Mouse (Mus musculus) heart, embryonic 15.5 days (tissue): ENCODE data around the gene Atxn7l3. TPM values are rescaled to one million over a fixed set of nuclear protein-coding genes. Genes with fewer than 3 reads are reported as not detected.

Experiments used
- ATAC-seq: fragments of 200-750 bp; cut with Nextera tagmentation; replicated peaks from 2 replicates; pipeline ENCODE4 v1.8.0; 2017; ENCODE audit warnings: low read depth, moderate TSS enrichment; ENCODE audit not compliant: insufficient number of reproducible peaks, insufficient read depth, low FRiP score
- H3K27ac ChIP-seq: fragments of 300-500 bp; sonication (generic); 2 replicates; pipeline ENCODE4 v1.5.1; 2015; ENCODE audit warnings: mild to moderate bottlenecking, inconsistent platforms
- H3K27me3 ChIP-seq: fragments of 300-500 bp; sonication (generic); 2 replicates; pipeline ENCODE4 v1.6.1; 2015; ENCODE audit warnings: inconsistent platforms
- H3K36me3 ChIP-seq: fragments of 300-500 bp; sonication (generic); 2 replicates; pipeline ENCODE4 v1.6.1; 2015; ENCODE audit warnings: mild to moderate bottlenecking, inconsistent platforms
- H3K4me1 ChIP-seq: fragments of 300-500 bp; sonication (generic); replicated peaks from 2 replicates; pipeline ENCODE4 v1.6.1; 2015; ENCODE audit warnings: inconsistent platforms
- H3K4me2 ChIP-seq: fragments of 300-500 bp; sonication (generic); 2 replicates; pipeline ENCODE4 v1.6.1; 2015; ENCODE audit warnings: inconsistent platforms, mild to moderate bottlenecking, moderate library complexity
- H3K4me3 ChIP-seq: fragments of 300-500 bp; sonication (generic); 2 replicates; pipeline ENCODE4 v1.5.1; 2015; ENCODE audit warnings: mild to moderate bottlenecking, inconsistent platforms
- H3K9ac ChIP-seq: fragments of 300-500 bp; sonication (generic); 2 replicates; pipeline ENCODE4 v1.6.1; 2015; ENCODE audit warnings: mild to moderate bottlenecking, inconsistent platforms
- H3K9me3 ChIP-seq: fragments of 300-500 bp; sonication (generic); replicated peaks from 2 replicates; pipeline ENCODE4 v1.6.1; 2016; ENCODE audit warnings: inconsistent platforms
- WGBS: fragments of 180-500 bp; shearing (Covaris S2); methylation state at CpG from one replicate; pipeline ENCODE4 v1.1.7; 2015; ENCODE audit warnings: mixed read lengths; 5-methylcytosine and 5-hydroxymethylcytosine counted together
- polyA plus RNA-seq: library from polyadenylated mRNA; unstranded; fragments of >200 nt; fragmentation: Nextera tagmentation; extraction: Ambion mirVana; gene quantifications from 2 replicates; pipeline ENCODE4 v1.2.1, GENCODE M21; 2015

Gene Atxn7l3
- 6.8 and 8.9 TPM in 2 replicates for polyA plus RNA-seq

GRCm38 (mm10) chr11:102296491-102297472, at the start of gene Atxn7l3:
TSS of gene Atxn7l3 (minus strand) at chr11:102296631.
- Histone ChIP-seq H3K27me3 (no peaks in the 10 kb centered on the region), H3K27ac (peak within 1 kb of the TSS; percentile 100), H3K9ac (peak within 1 kb of the TSS; percentile 92), H3K4me3 (peak within 1 kb of the TSS; percentile 95), H3K36me3 (peaks cover 23% of the 10 kb centered on the region), H3K4me2 (peak within 1 kb of the TSS; percentile 86), H3K9me3 (no peaks in the 10 kb centered on the region), H3K4me1 (peaks cover 27% of the 10 kb centered on the region)
- WGBS: under 1% methylated on average over 69 of the region's 125 CpGs
- ATAC-seq: peak; percentile 93

DNA sequence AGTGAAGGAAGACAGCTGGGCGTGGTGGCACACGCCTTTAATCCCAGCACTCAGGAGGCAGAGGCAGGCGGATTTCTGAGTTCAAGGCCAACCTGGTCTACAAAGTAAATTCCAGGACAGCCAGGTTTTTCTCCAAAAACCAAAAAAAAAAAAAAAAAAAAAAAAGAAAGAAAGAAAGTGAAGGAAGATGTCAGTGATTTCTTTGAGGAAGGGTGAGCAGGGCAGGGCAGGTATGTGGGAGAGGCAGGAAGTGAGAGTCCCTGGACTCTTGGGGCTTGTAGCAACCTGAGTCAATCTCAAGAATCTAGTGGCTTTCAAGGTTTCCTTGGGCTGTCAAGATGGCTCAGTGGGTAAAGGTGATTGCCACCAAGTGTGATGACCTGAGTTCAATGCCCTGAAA, 48.0 kb upstream of the Atxn7l3 start:
- H3K4me2 ChIP-seq: no peak overlapping the region
- H3K36me3 ChIP-seq: no peaks in the 10 kb centered on the region
- WGBS: 81% methylated on average over 3 of the region's 3 CpGs
- H3K9ac ChIP-seq: no peak overlapping the region
- no peaks in the 10 kb centered on the region for H3K27me3 ChIP-seq
- H3K27ac ChIP-seq: no peak overlapping the region
- ATAC-seq: no peak
- no peak overlapping the region for H3K4me3 ChIP-seq
- no peaks in the 10 kb centered on the region for H3K9me3 ChIP-seq
- H3K4me1 ChIP-seq: peaks cover under 1% of the 10 kb centered on the region; the same call in 1 of the 2 replicates

GRCm38 (mm10) chr11:102342742-102343141, 46.3 kb upstream of the Atxn7l3 start:
- Histone ChIP-seq H3K27me3 (no peaks in the 10 kb centered on the region), H3K9ac (no peak overlapping the region), H3K4me3 (no peak overlapping the region), H3K9me3 (no peaks in the 10 kb centered on the region), H3K27ac (no peak overlapping the region), H3K36me3 (no peaks in the 10 kb centered on the region), H3K4me2 (no peak overlapping the region), H3K4me1 (peaks cover 15% of the 10 kb centered on the region)
- no peak for ATAC-seq
- 66% methylated on average over 12 of the region's 12 CpGs for WGBS

- 89% methylated on average over 4 of the region's 4 CpGs for WGBS
These were observed 44.7 kb upstream of the Atxn7l3 start for GRCm38 (mm10) chr11:102341101-102341500.

DNA sequence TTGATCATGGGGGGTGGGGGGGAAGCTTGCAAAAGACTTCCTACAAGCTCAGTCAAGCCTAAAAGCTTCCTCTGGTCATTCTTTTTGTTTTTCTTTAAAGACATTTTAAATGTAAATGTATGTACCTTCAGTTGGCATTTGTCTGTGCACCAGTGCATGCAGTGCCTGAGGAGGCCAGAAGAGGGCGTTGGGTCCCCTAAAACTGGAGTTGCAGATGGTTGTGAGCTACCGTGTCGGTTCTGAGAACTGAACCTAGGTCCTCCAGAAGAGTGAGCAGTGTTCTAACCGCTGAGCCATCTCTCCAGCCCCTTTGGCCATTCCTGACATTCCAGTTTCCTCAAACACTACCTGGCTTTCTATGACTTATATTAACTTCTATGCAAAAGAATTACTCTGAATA, 43.2 kb upstream of the Atxn7l3 start:
- 62% methylated on average over 4 of the region's 4 CpGs for WGBS
- no peaks in the 10 kb centered on the region for H3K36me3 ChIP-seq
- H3K4me2 ChIP-seq: no peak overlapping the region
- H3K4me3 ChIP-seq: no peak overlapping the region
- H3K4me1 ChIP-seq: peaks cover 21% of the 10 kb centered on the region
- H3K9me3 ChIP-seq: no peaks in the 10 kb centered on the region
- no peak overlapping the region for H3K27ac ChIP-seq
- no peak for ATAC-seq
- no peaks in the 10 kb centered on the region for H3K27me3 ChIP-seq
- H3K9ac ChIP-seq: no peak overlapping the region

More at GRCm38 (mm10) chr11:102341101-102341500, 44.7 kb upstream of the Atxn7l3 start:
- H3K9me3 ChIP-seq: no peaks in the 10 kb centered on the region
- peaks cover 15% of the 10 kb centered on the region for H3K4me1 ChIP-seq
- no peaks in the 10 kb centered on the region for H3K36me3 ChIP-seq
- H3K27me3 ChIP-seq: no peaks in the 10 kb centered on the region
- no peak overlapping the region for H3K4me3 ChIP-seq
- no peak overlapping the region for H3K4me2 ChIP-seq
- no peak overlapping the region for H3K27ac ChIP-seq
- H3K9ac ChIP-seq: no peak overlapping the region
- ATAC-seq: no peak

- H3K9me3 ChIP-seq: no peaks in the 10 kb centered on the region
- peak overlapping the region; percentile 66 for H3K27ac ChIP-seq
- WGBS: 68% methylated on average over 11 of the region's 11 CpGs
- peaks cover 21% of the 10 kb centered on the region for H3K4me1 ChIP-seq
- 0 out of 2 replicates have a peak, but pooled peaks have one; percentile 31 for ATAC-seq
- no peaks in the 10 kb centered on the region for H3K27me3 ChIP-seq
- no peak overlapping the region for H3K4me3 ChIP-seq
- H3K36me3 ChIP-seq: no peaks in the 10 kb centered on the region
- no peak overlapping the region for H3K9ac ChIP-seq
- no peak overlapping the region for H3K4me2 ChIP-seq
These were observed 42.8 kb upstream of the Atxn7l3 start for GRCm38 (mm10) chr11:102339195-102339594.

GRCm38 (mm10) chr11:102338561-102338960, 42.1 kb upstream of the Atxn7l3 start:
- WGBS: 12% methylated on average over 3 of the region's 3 CpGs
- peak overlapping the region; percentile 66 for H3K27ac ChIP-seq
- no peak overlapping the region for H3K4me2 ChIP-seq
- peak; percentile 85 for ATAC-seq
- H3K36me3 ChIP-seq: no peaks in the 10 kb centered on the region
- H3K27me3 ChIP-seq: no peaks in the 10 kb centered on the region
- H3K4me1 ChIP-seq: peaks cover 21% of the 10 kb centered on the region
- H3K9ac ChIP-seq: no peak overlapping the region
- no peak overlapping the region for H3K4me3 ChIP-seq
- H3K9me3 ChIP-seq: no peaks in the 10 kb centered on the region

DNA sequence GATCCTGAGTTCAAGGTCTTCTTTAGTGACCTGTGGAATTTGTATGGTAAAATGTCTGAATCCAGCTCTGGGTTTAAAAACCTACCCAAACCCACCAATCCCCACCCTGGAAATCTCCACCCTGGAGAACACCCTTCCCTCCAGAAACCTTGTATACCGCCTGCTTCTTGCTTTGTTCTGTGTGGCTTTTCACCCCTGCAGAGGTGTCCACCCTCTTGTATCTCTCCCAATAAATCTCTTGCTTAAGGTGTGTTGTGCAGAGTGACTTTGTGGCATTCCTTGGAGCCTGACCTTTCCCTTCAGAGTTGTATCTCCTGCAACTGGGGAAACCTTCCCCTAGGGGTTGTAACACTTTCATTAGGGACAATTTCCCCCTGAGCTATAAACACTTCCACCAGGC, 41.5 kb upstream of the Atxn7l3 start:
- Histone ChIP-seq H3K4me1 (peaks cover 21% of the 10 kb centered on the region), H3K4me3 (no peak overlapping the region), H3K9me3 (no peaks in the 10 kb centered on the region), H3K27me3 (no peaks in the 10 kb centered on the region), H3K4me2 (no peak overlapping the region), H3K36me3 (no peaks in the 10 kb centered on the region), H3K27ac (no peak overlapping the region), H3K9ac (no peak overlapping the region)
- WGBS: 71% methylated on average over 1 of the region's 1 CpGs
- no peak for ATAC-seq

GRCm38 (mm10) chr11:102336191-102336590, 39.8 kb upstream of the Atxn7l3 start:
- Histone ChIP-seq H3K36me3 (no peaks in the 10 kb centered on the region), H3K27me3 (no peaks in the 10 kb centered on the region), H3K4me3 (no peak overlapping the region), H3K27ac (no peak overlapping the region), H3K4me2 (no peak overlapping the region), H3K4me1 (peaks cover 21% of the 10 kb centered on the region), H3K9ac (no peak overlapping the region), H3K9me3 (no peaks in the 10 kb centered on the region)
- WGBS: 69% methylated on average over 1 of the region's 1 CpGs
- no peak for ATAC-seq

DNA sequence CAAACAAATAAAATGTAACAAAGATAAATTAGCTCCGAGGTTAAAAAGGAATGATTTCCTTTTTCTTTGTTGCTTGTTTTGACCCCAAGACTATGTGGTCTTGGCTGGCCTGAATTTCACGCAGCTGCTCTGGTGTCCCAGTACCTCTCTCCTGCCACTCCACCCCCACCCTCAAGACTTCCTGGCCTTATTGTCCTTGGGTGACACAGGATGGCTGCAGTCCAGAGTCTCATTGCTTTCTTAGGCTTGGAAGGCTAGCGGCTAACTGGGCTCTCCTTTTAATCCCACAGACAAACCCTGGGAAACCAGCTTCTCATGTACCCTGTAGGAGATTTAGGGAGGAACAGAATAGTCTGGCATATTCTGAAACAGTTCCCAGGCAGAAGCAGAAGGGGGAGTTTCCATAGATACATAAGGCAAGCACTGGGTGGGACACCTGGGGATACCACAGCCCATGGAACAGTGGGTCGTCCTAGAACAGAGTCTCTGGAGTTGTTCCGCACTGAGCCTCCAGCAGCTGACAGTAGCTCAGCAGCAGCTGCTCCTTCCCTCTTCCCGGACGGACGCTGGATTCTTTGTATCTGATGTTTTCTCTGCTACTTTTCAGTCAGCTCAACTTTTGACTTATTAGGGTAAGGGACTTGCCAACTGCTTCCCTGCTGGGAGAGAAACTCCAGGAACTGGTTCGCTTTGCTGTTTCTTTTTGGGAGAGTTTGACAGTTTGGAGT, 38.7 kb upstream of the Atxn7l3 start:
- Histone ChIP-seq H3K4me1 (peaks cover 21% of the 10 kb centered on the region), H3K9me3 (no peaks in the 10 kb centered on the region), H3K27me3 (no peaks in the 10 kb centered on the region), H3K27ac (peak overlapping the region; percentile 56), H3K4me2 (peak overlapping the region; percentile 2; the same call in 1 of the 2 replicates), H3K36me3 (no peaks in the 10 kb centered on the region), H3K9ac (no peak overlapping the region), H3K4me3 (no peak overlapping the region)
- WGBS: 34% methylated on average over 9 of the region's 9 CpGs
- no peak for ATAC-seq

- peaks cover 16% of the 10 kb centered on the region for H3K4me1 ChIP-seq
- no peak for ATAC-seq
- WGBS: 62% methylated on average over 4 of the region's 4 CpGs
- no peak overlapping the region for H3K4me2 ChIP-seq
- no peaks in the 10 kb centered on the region for H3K9me3 ChIP-seq
- H3K27me3 ChIP-seq: no peaks in the 10 kb centered on the region
- no peak overlapping the region for H3K4me3 ChIP-seq
- H3K27ac ChIP-seq: no peak overlapping the region
- no peak overlapping the region for H3K9ac ChIP-seq
- no peaks in the 10 kb centered on the region for H3K36me3 ChIP-seq
These were observed 37.6 kb upstream of the Atxn7l3 start for GRCm38 (mm10) chr11:102334010-102334409.
